Comparison of ENCODE assay signal across 8 mouse cellular contexts in the genomic region with DNA sequence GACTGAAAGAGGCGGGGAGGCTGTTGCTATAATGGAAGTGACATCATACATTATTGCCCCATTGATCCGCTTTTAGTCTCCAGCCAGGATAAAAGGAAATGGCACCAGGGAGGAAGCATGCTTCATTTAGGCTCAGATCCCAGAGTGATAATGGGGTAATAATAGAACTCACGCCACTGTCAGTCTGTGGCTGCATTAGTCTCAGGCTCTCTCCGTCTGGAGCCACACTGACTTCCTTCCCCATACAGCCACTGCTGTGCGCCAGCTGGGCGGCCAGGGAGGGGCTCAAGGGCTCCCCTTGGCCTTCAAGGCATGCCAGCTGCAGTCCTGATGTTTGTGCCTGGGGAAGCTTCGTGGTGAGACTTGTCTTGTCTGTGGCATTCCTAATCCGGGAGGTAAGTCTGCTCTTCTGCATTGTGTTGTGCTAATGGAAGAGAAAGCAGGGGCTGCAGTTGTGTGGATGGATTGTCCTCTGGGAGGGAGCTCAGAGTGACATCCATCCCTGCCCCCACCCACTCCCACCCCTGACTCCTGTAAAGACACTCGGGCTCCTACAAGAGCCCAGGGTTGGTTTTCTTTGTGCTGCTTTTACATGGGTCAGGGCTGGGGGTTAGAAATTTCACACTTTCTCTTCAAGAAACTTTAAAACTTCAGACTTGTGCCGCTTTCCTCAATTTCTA.
DNase-seq lines count a peak whose midpoint lies in the region; ATAC-seq and TF ChIP-seq lines count a peak whose summit lies in the region.

No protein-coding gene starts in this region.

- 31% methylated on average over 10 of the region's 10 CpGs for WGBS in cerebellum, adult 2 months
- 37% methylated on average over 10 of the region's 10 CpGs for WGBS in kidney, adult 2 months
- WGBS in lung, embryonic 14.5 days, result 20% methylated on average over 10 of the region's 10 CpGs
- 5% methylated on average over 10 of the region's 10 CpGs for WGBS in neural tube, embryonic 14.5 days

- no peak for TF ChIP-seq CTCF in cerebellum, adult 2 months (IDR thresholded peaks at IDR 0.05; ENCODE audit: borderline replicate concordance, insufficient read depth, low read depth, low read length)
- TF ChIP-seq CTCF in kidney, adult 2 months (conservative IDR thresholded peaks at IDR 0.05; ENCODE audit: insufficient read depth, insufficient read length, low read depth, low read length), result no peak
- no peak for TF ChIP-seq CTCF in lung, embryonic 14.5 days (IDR thresholded peaks at IDR 0.05; ENCODE audit: low read depth)

- no peak overlapping the region for H3K4me3 ChIP-seq in cerebellum, adult 2 months (replicated peaks; ENCODE audit: insufficient read depth, low read depth, low read length)
- peak overlapping the region; percentile 22 for H3K4me3 ChIP-seq in brown adipose tissue, adult 24 weeks (ENCODE audit: insufficient read depth, low read depth, low read length)
- H3K4me3 ChIP-seq in kidney, adult 2 months (ENCODE audit: insufficient read depth, low read depth, low read length), result peak overlapping the region; percentile 31
- peak overlapping the region; percentile 13 for H3K4me3 ChIP-seq in lung, embryonic 14.5 days (ENCODE audit: low read depth, low read length)
- 0 out of 2 replicates have a peak overlapping the region, but pooled peaks have one; percentile 2 for H3K4me3 ChIP-seq in neural tube, embryonic 14.5 days (ENCODE audit: low read depth, low read length)

- no peak for TF ChIP-seq POLR2A in cerebellum, adult 2 months (IDR thresholded peaks at IDR 0.05; ENCODE audit: borderline replicate concordance, insufficient read depth, low read length)
- TF ChIP-seq POLR2A in kidney, adult 2 months (IDR thresholded peaks at IDR 0.05; ENCODE audit: low read depth, low read length), result no peak

- peak; percentile 88 for ATAC-seq in lung, embryonic 14.5 days (ENCODE audit: insufficient read depth)
- ATAC-seq in neural tube, embryonic 14.5 days (ENCODE audit: low read depth), result peak; percentile 80

- DNase-seq in cerebellum, adult 2 months, result peak; percentile 44 to 45
- DNase-seq in cerebellum, adult 8-10 months, result no peak
- DNase-seq in heart, adult 9 months (ENCODE audit: low spot score in 2 of 2), result peak; percentile 70 to 82
- peak; percentile 84 for DNase-seq in kidney, adult 2 months
- DNase-seq in lung, embryonic 14.5 days, result peak; percentile 82
- no peak for DNase-seq in frontal cortex, postnatal 14 days (ENCODE audit: low spot score in 2 of 2)

- H3K9me3 ChIP-seq in lung, embryonic 14.5 days (ENCODE audit: low read depth, low read length), result no peaks in the 10 kb centered on the region
- no peaks in the 10 kb centered on the region for H3K9me3 ChIP-seq in neural tube, embryonic 14.5 days (ENCODE audit: control insufficient read depth, low read length)

- H3K27ac ChIP-seq in cerebellum, adult 2 months (ENCODE audit: insufficient read depth, low read length), result peak overlapping the region; percentile 29
- peak overlapping the region; percentile 87 for H3K27ac ChIP-seq in brown adipose tissue, adult 24 weeks (replicated peaks; ENCODE audit: low read depth, low read length)
- H3K27ac ChIP-seq in kidney, adult 2 months (ENCODE audit: insufficient read depth, low read depth, low read length), result peak overlapping the region; percentile 52
- H3K27ac ChIP-seq in lung, embryonic 14.5 days (ENCODE audit: low read depth), result peak overlapping the region; percentile 90
- H3K27ac ChIP-seq in neural tube, embryonic 14.5 days (ENCODE audit: low read depth, low read length), result peak overlapping the region; percentile 41; the same call in 1 of the 2 replicates

- peaks cover 5% of the 10 kb centered on the region; the same call in 1 of the 2 replicates for H3K36me3 ChIP-seq in kidney, adult 2 months (ENCODE audit: control insufficient read depth, insufficient read depth, low read length)
- peaks cover 29% of the 10 kb centered on the region for H3K36me3 ChIP-seq in lung, embryonic 14.5 days (ENCODE audit: insufficient read depth)
- no peaks in the 10 kb centered on the region for H3K36me3 ChIP-seq in neural tube, embryonic 14.5 days (ENCODE audit: control insufficient read depth, insufficient read depth, low read length)

- no peaks in the 10 kb centered on the region for H3K27me3 ChIP-seq in cerebellum, adult 2 months (ENCODE audit: control insufficient read depth, insufficient read depth, low read length)
- no peaks in the 10 kb centered on the region for H3K27me3 ChIP-seq in kidney, adult 2 months (replicated peaks; ENCODE audit: control insufficient read depth, insufficient read depth, low read length)
- no peaks in the 10 kb centered on the region for H3K27me3 ChIP-seq in lung, embryonic 14.5 days (ENCODE audit: insufficient read depth, low read length)
- no peaks in the 10 kb centered on the region for H3K27me3 ChIP-seq in neural tube, embryonic 14.5 days (ENCODE audit: control insufficient read depth, insufficient read depth, low read length)

- peaks cover 22% of the 10 kb centered on the region for H3K4me1 ChIP-seq in cerebellum, adult 2 months (ENCODE audit: control insufficient read depth, insufficient read depth, low read length)
- peaks cover 39% of the 10 kb centered on the region for H3K4me1 ChIP-seq in brown adipose tissue, adult 24 weeks (ENCODE audit: control insufficient read depth, insufficient read depth, insufficient read length, low read length)
- peaks cover 47% of the 10 kb centered on the region for H3K4me1 ChIP-seq in kidney, adult 2 months (ENCODE audit: control insufficient read depth, insufficient read depth, low read length)
- H3K4me1 ChIP-seq in lung, embryonic 14.5 days (ENCODE audit: insufficient read depth), result peaks cover 26% of the 10 kb centered on the region
- peaks cover 7% of the 10 kb centered on the region; the same call in 1 of the 2 replicates for H3K4me1 ChIP-seq in neural tube, embryonic 14.5 days (ENCODE audit: control insufficient read depth, insufficient read depth, low read length)

- H3K4me2 ChIP-seq in lung, embryonic 14.5 days, result peak overlapping the region; percentile 54
- H3K4me2 ChIP-seq in neural tube, embryonic 14.5 days (ENCODE audit: low read depth, low read length), result peak overlapping the region; percentile 17

- peak overlapping the region; percentile 36 for H3K9ac ChIP-seq in lung, embryonic 14.5 days
- H3K9ac ChIP-seq in neural tube, embryonic 14.5 days (replicated peaks; ENCODE audit: low read depth, low read length), result no peak overlapping the region

Comparison
In these comparisons a context has a peak if more than half of its experiments do, and no peak if none do; other contexts are left out.
1. DNase-seq: peak in cerebellum, adult 2 months (2 of 2), heart, adult 9 months (2 of 2), kidney, adult 2 months (single experiment) and lung, embryonic 14.5 days (single experiment); none in cerebellum, adult 8-10 months (single experiment) and frontal cortex, postnatal 14 days (0 of 2).
2. H3K27ac ChIP-seq: peak in every context shown above with its lines; median percentile 90 in lung, embryonic 14.5 days; 87 in brown adipose tissue, adult 24 weeks; 52 in kidney, adult 2 months; 41 in neural tube, embryonic 14.5 days; 29 in cerebellum, adult 2 months.